Mouse (Mus musculus): ENCODE measurements at regions not wholly inside any gene's neighbourhood (a gene's known extent, or its start where the extent isn't known, plus 50 kb on each side); places are given as distances from the start of the nearest gene placed in this dataset.

GRCm38 (mm10) chr5:53381492-53382199 lies 84.3 kb upstream of the Rbpj start:
- DNase-seq = no peak

GRCm38 (mm10) chr5:53384026-53384425 lies 81.9 kb upstream of the Rbpj start:
- DNase-seq = no peak

GRCm38 (mm10) chr5:53385513-53386148 lies 80.3 kb upstream of the Rbpj start:
- DNase-seq = no peak

GRCm38 (mm10) chr5:53393571-53393970 lies 72.4 kb upstream of the Rbpj start:
- no peak for DNase-seq

GRCm38 (mm10) chr5:53394560-53394959 lies 71.4 kb upstream of the Rbpj start:
- DNase-seq = no peak

- DNase-seq = no peak
Observed at GRCm38 (mm10) chr5:53398428-53399058, 67.4 kb upstream of the Rbpj start.

- no peak for DNase-seq
Observed at GRCm38 (mm10) chr5:53401093-53401492, 64.9 kb upstream of the Rbpj start.

- DNase-seq = no peak
Observed at GRCm38 (mm10) chr5:53402022-53402421, 63.9 kb upstream of the Rbpj start.

GRCm38 (mm10) chr5:53402619-53403151 lies 63.3 kb upstream of the Rbpj start:
- no peak for DNase-seq

- no peak for DNase-seq
Observed at GRCm38 (mm10) chr5:53405929-53406328, 60.0 kb upstream of the Rbpj start.

- DNase-seq = no peak
Observed at GRCm38 (mm10) chr5:53407646-53408045, 58.3 kb upstream of the Rbpj start.

- DNase-seq = no peak
Observed at GRCm38 (mm10) chr5:53408235-53408634, 57.7 kb upstream of the Rbpj start.

- no peak for DNase-seq
Observed at GRCm38 (mm10) chr5:53409740-53410139, 56.2 kb upstream of the Rbpj start.

GRCm38 (mm10) chr5:53412391-53413075 lies 53.4 kb upstream of the Rbpj start:
- no peak for DNase-seq

GRCm38 (mm10) chr5:53413677-53414076 lies 52.3 kb upstream of the Rbpj start:
- DNase-seq = no peak

GRCm38 (mm10) chr5:53415472-53415871 lies 50.5 kb upstream of the Rbpj start:
- no peak for DNase-seq

All from thymus, postnatal 36 days (tissue).